Mouse (Mus musculus) spleen, embryonic (tissue): Measurements from ENCODE around the gene P3h4.

ENCODE experiments used
- CTCF ChIA-PET: fragments of 350-600 bp; sonication (Branson Sonifier 250); formaldehyde crosslinking; loops from one replicate; lab custom pipeline; 2022; lab: Charles Lee

P3h4 gene

GRCm38 (mm10) chr11:100393733-100394132 lies 20.9 kb downstream of the P3h4 start:
- CTCF ChIA-PET, result no interaction called here

GRCm38 (mm10) chr11:100392958-100393357 lies 21.7 kb downstream of the P3h4 start:
- CTCF ChIA-PET, result no interaction called here

GRCm38 (mm10) chr11:100391884-100392345 lies 22.7 kb downstream of the P3h4 start:
- CTCF ChIA-PET, result interaction anchor here (0.7 kb wide), 1 partner anchor 35 kb away, joined by 3 read pairs; no protein-coding TSS in a partner anchor

- CTCF ChIA-PET, result interaction anchor here (0.7 kb wide), 1 partner anchor 34 kb away, joined by 3 read pairs; no protein-coding TSS in a partner anchor
These were observed 23.4 kb downstream of the P3h4 start for GRCm38 (mm10) chr11:100391081-100391883.

GRCm38 (mm10) chr11:100389931-100390445 lies 24.6 kb downstream of the P3h4 start:
- CTCF ChIA-PET, result no interaction called here

GRCm38 (mm10) chr11:100388588-100388987 lies 26.0 kb downstream of the P3h4 start:
- CTCF ChIA-PET, result no interaction called here

GRCm38 (mm10) chr11:100387589-100388375 lies 26.9 kb downstream of the P3h4 start:
- CTCF ChIA-PET, result no interaction called here

GRCm38 (mm10) chr11:100387111-100387510 lies 27.5 kb downstream of the P3h4 start:
- CTCF ChIA-PET, result no interaction called here

- CTCF ChIA-PET, result interaction anchor here (0.6 kb wide), 1 partner anchor 746 kb away, joined by 3 read pairs; no protein-coding TSS in a partner anchor
These were observed 28.1 kb downstream of the P3h4 start for GRCm38 (mm10) chr11:100386586-100386985.

GRCm38 (mm10) chr11:100385016-100385415 lies 29.6 kb downstream of the P3h4 start:
- CTCF ChIA-PET, result interaction anchor here (0.6 kb wide), 1 partner anchor 47 kb away, joined by 3 read pairs; no protein-coding TSS in a partner anchor

- CTCF ChIA-PET, result no interaction called here
These were observed 32.0 kb downstream of the P3h4 start for GRCm38 (mm10) chr11:100382682-100383081.

GRCm38 (mm10) chr11:100379311-100379710 lies 35.3 kb downstream of the P3h4 start:
- CTCF ChIA-PET, result no interaction called here

GRCm38 (mm10) chr11:100378446-100378845 lies 36.2 kb downstream of the P3h4 start:
- CTCF ChIA-PET, result interaction anchor here (0.5 kb wide), 1 partner anchor 65 kb away, joined by 4 read pairs; no protein-coding TSS in a partner anchor

GRCm38 (mm10) chr11:100377989-100378388 lies 36.6 kb downstream of the P3h4 start:
- CTCF ChIA-PET, result interaction anchor here (0.5 to 0.6 kb wide), 2 partner anchors 19 to 66 kb away, joined by 4 to 6 read pairs; no protein-coding TSS in a partner anchor

GRCm38 (mm10) chr11:100376746-100377389 lies 37.8 kb downstream of the P3h4 start:
- CTCF ChIA-PET, result no interaction called here

GRCm38 (mm10) chr11:100376005-100376404 lies 38.6 kb downstream of the P3h4 start:
- CTCF ChIA-PET, result no interaction called here

- CTCF ChIA-PET, result no interaction called here
These were observed 39.5 kb downstream of the P3h4 start for GRCm38 (mm10) chr11:100375127-100375526.

GRCm38 (mm10) chr11:100371981-100372558 lies 42.6 kb downstream of the P3h4 start:
- CTCF ChIA-PET, result no interaction called here

- CTCF ChIA-PET, result interaction anchor here (0.5 kb wide), 1 partner anchor 66 kb away, joined by 4 read pairs; no protein-coding TSS in a partner anchor
These were observed 44.8 kb downstream of the P3h4 start for GRCm38 (mm10) chr11:100369822-100370221.

- CTCF ChIA-PET, result no interaction called here
These were observed 45.5 kb downstream of the P3h4 start for GRCm38 (mm10) chr11:100369145-100369544.
